Mouse (Mus musculus) T-helper 1 cell (primary cell): ENCODE data around the gene Kalrn.
"Not testable (repeated sequence)": the region's sequence is repeated elsewhere in the genome, so short reads cannot be mapped to it uniquely, and the experiment has no call there.

Experiments
- in situ Hi-C: fragments of 300-600 bp; cut with MboI, MseI; formaldehyde crosslinking; loops from one replicate; pipeline ENCODE4 v1.15.1; 2025; ENCODE audit warnings: high pct_unique_total_duplicates

The Kalrn gene

DNA sequence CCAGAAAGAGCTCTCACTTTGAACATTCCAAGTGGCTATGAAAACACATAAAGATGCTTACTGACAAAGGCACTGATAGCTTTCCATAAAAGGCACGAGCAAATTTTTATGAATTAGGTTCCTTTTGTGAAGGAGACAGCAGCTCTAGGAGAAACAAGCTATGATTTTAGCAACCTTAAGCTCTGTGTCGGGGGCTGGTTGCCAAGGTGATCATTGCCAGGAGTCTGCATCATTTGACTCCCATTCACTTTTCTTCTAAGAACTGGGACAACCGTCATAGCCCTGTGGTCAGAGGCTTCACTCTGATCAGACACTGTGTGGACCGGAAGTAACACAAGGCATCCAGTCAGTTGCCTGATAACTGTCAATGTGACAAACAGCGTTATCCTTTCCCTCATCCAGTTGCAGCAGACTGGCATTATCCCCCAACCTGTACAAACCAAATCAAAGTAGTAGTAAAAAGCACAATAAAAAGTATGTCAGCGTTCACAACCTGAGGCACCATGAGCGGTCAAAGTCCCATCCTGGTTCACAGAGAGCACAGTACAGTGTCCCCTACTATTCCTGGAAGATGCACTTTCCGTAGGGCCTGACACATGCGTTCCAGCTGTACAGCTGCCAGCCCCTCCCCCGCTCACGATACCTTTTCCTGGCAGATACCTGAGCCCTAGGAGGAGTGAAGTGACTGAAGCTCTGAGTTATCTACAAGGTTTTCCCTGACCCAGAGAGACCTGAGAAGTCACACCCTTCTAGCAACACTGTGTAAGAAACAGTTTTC is 253.1 kb downstream of the Kalrn start:
- in situ Hi-C loops, result no loop called here

DNA sequence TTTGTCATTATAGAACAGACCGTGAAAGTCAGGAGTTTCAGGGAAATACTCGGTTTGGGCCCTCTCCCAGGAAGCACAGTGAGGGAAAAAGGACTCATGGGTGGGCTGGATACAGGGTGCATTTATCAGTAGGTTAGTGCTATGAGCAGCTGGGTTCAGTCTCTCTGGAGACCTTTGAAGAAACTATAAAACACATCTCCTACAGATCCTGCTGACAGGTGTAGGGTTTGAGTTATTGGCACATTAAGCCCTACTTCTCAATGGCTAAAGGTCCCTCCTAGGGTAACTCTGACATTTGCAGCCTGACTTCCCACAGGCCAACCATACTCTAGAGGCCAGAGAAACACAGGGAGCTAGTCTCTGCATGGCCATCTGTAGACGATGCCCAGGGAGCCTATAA is 256.2 kb downstream of the Kalrn start:
- in situ Hi-C loops, result no loop called here

DNA sequence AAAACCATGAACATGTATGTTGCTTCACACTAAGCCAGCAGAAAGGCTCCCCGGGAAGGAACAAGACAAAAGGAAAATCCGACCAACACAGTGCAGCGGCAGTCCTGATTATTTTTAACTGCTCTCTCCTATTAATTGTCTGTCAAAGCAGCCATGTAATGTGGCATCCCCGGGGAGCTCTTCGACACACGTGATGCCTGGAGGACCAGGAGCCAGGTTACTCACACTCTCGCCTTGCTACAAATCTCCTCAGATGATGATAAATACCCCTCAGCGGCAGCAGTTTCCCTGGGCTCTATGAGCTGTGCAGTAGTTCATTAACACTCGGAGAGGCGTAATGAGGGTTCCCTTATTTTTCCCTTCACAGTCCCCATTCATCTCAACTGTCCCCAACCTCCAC is 257.1 kb downstream of the Kalrn start:
- in situ Hi-C loops, result no loop called here

DNA sequence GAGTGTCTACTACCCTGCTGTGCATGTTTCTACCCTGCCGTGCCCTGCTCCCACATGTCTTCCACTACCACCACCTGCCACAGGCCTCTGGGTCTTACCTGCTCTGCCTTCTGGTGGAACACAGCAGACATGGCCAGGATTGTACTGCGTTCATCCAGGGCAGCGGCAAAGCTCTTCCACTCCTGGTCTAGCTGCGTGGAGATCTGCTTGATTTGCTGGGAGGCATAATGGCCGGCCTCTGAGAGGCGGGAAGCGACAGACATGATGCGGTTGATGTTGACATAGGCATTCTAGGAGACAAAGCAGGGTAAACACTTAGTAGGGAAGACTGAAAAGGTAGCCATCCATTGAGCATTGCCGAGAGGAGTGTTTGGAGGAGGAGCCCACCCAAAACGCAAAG is 259.3 kb downstream of the Kalrn start:
- in situ Hi-C loops, result no loop called here

DNA sequence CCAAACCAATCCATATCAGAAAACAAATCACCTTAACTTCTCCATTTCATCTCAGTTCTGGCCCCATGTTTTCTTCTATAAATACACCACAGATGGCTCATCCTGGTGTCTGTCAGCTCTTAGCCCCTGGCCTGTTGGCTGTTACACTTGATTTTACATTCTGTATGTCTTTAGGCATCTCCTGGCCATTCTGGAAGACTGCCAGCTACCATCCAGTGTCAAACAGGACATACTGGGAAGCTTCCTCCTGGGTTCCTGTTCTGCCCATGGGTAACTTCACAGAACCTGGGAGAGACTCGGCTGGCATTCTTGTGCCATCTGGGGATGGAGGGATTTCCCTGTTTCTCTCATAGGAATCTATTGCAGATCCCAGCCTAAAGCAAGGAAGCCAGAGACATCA is 261.8 kb downstream of the Kalrn start:
- in situ Hi-C loops, result no loop called here

DNA sequence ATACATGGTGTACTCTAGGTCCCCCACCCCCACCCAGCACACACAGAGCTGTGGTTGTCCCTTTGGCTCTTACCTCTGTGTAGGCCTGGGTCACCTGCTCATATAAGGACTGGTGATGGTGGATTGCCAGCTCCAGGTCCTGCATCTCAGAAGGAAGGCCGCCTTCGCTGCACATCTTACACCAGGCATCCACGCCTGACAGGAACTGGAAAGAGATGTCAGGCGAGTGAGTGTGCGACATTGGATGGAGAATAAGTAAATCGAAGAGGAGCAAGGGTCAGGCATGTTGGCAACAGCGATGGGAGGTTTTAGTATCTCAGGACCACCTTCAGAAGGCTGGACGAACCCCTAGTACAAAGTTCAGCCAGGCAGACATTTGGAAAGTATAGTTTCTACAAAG is 263.0 kb downstream of the Kalrn start:
- in situ Hi-C loops, result no loop called here

DNA sequence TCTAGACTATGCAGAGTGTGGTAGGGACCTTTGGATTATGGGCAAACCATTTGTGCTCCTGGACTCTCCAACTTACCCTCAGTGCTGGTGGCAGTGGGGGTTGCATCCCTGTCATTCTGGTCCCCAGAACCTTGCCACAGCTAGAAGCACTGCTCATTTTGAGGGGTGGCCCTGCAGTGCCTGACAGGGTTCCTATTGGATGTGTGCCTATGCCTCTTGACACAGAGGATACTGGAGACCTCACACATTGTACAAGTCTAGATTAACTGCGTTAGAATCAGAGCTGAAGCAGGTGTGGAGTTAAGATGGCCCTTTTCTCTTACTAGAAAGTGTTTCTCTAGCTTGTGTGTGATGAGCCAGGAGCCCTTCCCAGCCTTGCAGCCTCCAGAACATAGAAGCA is 265.0 kb downstream of the Kalrn start:
- in situ Hi-C loops, result no loop called here

DNA sequence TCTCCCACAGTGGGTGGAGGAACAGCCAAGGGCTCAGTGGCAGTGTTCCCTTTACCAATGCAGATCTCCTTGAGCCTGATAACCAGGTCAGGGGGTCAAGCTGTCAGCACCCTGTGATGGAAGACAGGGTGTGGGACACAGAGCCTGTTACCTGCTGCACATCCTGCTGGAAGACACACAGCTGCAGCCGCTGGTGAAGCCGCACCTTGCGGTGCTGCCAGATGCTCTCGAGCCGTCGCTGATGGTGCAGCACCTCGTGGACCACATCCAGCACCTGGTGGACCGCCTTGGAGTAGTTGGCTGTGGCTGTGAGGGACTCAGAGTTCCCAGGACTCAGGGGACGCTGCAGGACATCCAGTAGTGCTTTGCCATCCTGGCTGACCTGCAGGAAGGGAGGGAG is 265.9 kb downstream of the Kalrn start:
- in situ Hi-C loops, result no loop called here

DNA sequence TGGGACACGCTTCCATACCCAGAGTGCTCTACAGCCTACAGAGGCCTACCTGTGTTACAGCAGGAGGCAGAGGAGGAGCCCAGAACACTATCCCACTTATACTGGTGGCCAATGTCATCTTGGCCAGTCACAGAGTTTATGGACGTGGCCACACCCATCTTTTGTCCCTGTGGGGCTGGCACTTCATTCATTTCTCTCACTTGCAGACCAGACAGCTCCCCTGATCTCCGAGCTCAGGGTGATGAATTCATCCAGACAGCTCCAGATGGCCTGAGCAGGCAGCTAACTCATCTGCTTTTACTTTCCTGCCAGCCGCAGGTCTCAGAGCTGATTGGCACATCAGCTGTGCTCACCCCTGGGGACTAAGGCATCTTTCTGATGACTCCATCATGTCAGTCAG is 267.7 kb downstream of the Kalrn start:
- in situ Hi-C loops, result no loop called here

DNA sequence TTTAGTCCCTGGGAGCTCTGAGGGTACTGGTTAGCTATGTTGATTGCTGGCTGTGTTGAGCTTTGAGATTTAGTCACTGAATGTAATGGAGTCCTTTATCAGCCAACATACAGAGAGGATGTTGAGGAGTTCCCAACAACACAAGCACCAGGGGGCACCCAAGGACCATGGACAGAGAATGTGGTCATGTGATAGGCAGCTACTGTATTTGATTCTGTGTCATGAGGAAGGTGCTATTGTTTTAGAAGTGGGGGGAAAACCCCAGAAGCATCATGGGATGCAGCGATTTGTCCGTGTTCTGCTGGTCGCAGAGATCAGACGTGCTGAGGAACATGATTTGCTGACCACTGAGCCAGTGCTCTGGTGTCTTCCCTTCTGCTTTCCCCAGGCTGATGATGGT is 269.5 kb downstream of the Kalrn start:
- in situ Hi-C loops, result not testable (repeated sequence)

DNA sequence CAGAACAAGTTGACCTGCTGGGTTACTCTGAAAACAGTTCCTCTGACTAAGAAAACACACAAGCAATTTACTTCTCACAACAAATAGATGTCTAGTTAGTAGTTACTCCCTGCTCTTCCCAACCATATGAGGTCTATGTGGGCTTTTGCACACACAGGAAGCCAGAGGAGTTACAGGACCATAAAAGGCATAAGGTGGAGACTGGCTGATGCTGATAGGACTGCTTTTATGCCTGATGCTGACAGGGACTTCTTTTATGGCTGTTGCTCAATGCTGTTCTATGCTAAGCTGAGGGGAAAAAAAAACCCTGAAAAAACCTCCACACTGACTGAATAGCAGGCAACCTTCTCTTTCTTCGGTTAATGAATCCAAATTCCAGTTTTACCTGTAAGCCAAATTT is 270.8 kb downstream of the Kalrn start:
- in situ Hi-C loops, result no loop called here

DNA sequence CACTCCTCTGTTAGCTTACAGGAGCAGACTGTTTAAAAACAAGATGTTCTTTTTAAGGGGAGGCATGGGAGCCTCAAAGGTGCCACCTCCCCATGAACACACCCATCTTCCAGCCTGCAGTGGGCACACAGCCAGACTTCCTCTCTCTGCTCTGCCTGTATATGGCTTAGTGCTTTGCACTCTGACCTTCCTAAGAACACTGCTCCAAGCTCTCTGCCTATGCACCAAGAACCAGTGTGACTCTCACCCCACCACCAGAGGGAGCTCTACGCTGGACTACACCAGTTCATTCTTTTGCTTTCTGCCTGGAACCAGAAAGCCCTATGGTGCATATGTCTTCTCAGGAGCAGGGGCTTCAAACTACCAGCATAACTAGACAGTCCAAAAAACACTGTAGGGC is 271.3 kb downstream of the Kalrn start:
- in situ Hi-C loops, result no loop called here

DNA sequence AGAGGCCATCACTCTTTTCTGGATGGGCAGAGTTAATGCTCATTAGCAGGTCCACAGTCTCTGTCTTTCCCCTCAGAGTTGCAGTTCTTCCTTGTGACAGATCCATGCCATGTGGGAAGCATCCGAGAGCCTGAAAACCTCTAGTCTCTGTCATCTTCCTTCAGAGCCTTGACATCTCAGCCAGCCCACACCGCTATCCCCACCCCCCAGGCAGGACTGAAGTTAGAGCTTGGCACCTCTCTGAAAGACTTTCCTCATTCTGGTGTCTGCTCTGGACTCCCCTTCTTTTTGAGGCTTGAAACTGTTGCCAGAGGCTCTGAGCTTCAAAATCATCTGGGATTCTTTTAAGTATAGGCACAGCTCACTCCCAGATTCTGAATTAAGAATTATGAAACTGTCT is 274.1 kb downstream of the Kalrn start:
- in situ Hi-C loops, result no loop called here

DNA sequence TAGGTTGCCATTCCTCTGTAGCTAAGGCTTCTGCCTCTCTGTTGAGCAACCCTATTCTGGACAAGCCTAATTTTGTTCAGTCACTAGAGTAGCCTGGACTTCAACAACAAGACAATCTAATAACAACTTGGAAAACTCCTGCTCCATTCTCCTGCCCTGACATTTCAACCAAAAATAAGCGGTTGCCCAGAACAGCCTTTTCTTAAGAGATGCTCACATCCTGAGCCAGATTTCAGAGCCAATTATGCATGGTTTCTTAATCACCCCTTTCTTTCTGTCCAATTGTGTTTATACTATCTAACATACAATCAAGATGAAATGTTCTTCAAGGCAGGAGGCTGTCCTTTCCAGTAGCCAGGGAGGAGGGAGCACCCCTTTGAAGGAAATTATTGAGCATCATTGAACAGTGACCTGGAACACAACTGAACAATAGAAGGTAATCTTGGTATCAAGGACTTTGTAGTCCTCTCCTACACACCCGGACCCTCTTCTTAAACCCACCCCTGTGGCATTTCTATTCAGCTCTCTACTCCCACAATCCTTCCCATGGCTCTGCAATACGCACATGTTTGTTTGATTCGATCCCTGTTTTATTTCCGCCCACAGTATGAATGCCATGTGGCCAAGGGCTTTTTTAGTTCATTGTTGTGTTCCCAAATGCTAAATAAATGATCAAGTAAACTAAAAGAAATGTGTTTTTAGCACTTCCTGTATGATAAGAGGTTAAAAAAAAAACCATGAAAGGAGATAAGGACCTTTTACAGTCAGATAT is 275.2 kb downstream of the Kalrn start:
- in situ Hi-C loops, result no loop called here

DNA sequence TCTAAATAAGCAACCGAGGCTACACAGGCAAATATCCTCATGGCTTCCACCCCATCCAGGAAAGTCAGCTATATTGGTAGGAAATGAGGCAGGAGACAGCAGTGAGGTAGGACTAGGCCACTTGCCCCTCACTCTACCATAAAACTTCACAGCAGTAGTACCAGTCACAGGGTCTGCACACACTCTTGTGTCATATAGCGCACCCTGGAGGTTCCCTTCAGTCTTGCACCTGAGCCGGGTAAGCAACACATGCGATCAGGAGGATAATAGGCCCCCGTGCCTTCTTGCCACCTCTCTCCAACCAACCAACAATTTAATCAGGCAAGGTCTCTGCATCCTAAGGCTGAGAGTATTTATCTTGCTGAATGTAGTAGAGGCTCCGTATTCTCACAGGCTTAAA is 278.8 kb downstream of the Kalrn start:
- in situ Hi-C loops, result no loop called here

DNA sequence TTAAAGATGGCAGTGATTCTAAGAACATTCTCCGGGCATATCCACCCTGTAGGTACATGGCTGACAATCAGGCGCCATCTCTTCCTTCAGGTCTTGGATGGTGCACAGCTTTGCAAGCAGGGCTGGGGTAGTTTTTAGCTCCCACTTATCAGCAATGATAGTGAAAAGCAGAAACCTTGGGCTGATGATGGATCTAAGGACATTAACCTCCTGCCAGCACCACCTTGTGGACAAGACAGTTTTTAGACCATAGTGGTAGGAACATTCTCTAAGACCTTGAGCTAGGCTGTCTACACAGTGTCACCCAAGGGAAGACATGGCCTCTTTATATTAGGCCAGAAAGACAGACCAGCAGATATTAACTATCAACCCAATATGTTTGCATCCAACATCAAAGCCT is 279.7 kb downstream of the Kalrn start:
- in situ Hi-C loops, result no loop called here

DNA sequence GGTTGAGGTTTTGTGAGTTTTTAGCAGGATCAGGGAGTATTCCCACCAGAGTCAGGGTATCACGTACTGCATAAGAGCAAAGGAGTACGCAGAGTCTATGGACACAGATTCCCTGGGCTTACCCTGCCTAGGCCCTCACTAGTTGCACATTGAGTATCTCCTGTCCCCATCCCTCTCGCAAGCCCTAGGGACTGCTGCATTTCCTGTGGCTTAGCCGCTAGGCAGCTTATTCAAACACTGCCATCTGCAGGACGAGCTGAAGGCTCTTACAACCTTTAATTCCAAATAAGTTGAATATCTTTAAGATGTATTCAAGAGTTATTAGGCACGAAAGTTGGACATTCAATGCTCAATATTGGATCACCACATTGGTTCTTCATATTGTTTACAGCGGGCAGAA is 283.7 kb downstream of the Kalrn start:
- in situ Hi-C loops, result no loop called here

DNA sequence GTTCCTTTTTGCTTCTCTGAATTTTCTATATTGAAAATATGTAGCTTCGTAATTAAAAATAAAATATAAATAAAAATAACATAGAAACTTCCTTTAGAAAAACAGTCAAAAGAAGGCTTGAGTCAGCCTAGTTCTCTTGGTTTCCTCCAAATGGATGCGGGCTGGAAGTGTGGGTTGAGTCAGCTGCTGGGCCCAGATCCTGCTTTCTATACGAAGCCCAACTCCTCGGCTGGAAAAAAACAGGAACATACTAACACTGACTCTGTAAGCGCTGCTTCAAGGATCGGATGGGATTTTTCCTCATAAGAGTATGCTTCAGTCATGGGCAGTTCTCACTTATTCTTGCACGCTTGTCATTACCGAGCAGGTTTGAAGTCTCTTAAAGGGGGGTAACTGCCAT is 291.3 kb downstream of the Kalrn start:
- in situ Hi-C loops, result no loop called here

DNA sequence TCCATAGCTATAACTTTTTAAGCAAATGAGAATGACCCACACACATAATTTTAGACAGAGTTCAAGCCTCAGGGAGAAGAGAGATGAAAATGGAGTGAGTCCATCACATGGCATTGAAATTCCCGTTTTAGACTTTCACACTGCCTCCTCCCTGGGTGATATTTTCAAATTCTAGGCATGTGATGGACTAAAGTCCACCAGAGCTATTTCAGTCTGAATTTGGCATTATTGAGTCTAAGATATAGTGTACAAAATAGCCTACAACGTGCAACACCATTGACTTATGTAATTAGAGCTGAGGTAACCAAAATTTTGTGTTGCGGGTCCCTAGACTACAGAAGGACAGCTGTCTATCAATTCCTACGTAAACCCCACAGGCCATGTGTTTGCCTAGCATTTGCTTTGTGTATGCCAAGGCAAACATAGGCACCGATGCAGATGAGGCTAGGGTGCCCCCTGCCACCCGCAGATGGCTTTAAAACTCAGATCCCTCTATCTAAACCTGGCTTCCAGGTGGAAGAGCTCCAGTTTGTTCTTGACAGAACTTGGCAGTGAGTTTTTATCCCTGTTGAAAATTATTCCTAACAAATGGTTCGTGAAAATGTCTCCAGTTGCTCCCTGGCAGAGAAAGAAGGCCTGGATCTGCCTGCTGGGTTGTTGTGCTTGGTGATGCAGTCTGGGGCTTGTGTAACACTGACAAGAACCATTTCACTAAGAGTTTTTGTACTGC is 293.5 kb downstream of the Kalrn start:
- in situ Hi-C loops, result no loop called here

DNA sequence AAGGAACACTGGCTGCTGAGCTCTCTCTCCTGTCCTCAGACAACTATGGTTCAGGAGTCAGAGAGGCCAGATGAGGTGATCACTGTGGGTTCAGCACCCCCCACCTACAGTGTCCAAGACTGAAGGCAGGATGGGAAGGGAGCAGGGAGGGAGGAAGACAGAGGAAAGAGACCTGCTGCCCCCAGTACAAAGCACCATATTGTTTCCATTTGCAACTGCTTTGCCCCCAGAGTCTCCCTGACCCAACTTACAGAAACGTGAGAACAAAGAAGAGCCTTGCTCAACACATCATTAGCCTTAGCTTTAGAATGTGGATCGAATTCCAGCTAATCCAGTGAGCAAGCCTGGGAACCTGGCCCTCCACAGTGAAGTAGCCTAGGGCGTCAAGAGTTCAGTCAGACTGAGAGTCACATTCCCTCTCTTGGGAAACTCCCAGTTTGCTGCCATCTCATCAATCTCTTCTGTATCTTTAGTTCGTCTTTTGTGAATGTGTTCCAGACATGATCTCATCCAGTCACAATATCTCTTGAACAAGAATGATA is 295.0 kb downstream of the Kalrn start:
- in situ Hi-C loops, result no loop called here

DNA sequence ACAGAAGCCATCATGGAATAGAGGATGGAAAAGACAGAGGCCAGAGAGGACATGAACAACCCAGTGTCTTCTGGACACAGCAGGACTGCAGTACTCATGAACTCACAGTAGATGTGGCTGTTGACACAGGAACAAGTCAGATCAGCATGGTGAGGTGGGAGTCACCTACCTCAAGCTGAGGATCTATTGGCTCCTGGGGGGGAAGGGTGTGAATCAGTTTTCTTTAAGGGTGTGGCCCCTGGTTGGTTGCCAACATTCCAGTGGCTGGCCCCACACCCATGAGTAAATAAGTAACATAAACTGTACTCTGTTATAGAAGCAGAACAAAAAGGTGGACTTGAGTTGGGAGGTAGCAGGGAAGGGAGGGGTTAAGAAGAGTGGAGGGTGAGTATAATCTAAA is 298.7 kb downstream of the Kalrn start:
- in situ Hi-C loops, result no loop called here

DNA sequence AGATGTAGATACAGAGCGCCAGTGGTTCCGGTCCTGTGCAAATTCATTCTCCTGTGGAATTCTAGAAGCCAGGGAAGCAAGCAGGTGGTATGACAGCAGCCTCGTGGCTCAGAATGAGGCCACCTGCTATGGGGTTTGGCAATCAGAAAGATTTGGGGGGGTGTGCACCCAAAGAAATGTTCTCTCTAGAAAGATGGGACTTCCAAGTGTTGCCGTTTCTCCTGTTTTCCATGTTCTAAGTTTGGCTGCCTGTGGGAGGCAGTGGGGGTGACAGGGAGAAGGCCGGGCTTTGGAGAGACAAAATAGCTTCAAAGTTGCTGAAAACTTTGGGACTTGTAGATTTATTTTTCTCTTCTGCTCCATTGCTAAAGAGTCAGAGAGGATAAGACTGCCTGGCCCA is 301.9 kb downstream of the Kalrn start:
- in situ Hi-C loops, result no loop called here
